Mouse (Mus musculus) midbrain, embryonic 15.5 days (tissue): ENCODE data around the gene Htr2a. TPM values are rescaled to one million over a fixed set of nuclear protein-coding genes. Genes with fewer than 3 reads are reported as not detected.
A peak's percentile ranks its signal among the peaks of the same experiment; 100 is the strongest.

Source experiments
- ATAC-seq: fragments of 200-750 bp; cut with Nextera tagmentation; replicated peaks from 2 replicates; pipeline ENCODE4 v1.8.0; 2017; ENCODE audit warnings: moderate TSS enrichment
- H3K27ac ChIP-seq: fragments of 300-500 bp; sonication (generic); 2 replicates; pipeline ENCODE4 v1.5.1; 2015; ENCODE audit warnings: mild to moderate bottlenecking, inconsistent platforms
- H3K27me3 ChIP-seq: fragments of 300-500 bp; sonication (generic); replicated peaks from 2 replicates; pipeline ENCODE4 v1.6.1; 2015; ENCODE audit warnings: inconsistent platforms
- H3K36me3 ChIP-seq: fragments of 300-500 bp; sonication (generic); replicated peaks from 2 replicates; pipeline ENCODE4 v1.6.1; 2015; ENCODE audit warnings: inconsistent platforms
- H3K4me1 ChIP-seq: fragments of 300-500 bp; sonication (generic); 2 replicates; pipeline ENCODE4 v1.6.1; 2015; ENCODE audit warnings: inconsistent platforms
- H3K4me2 ChIP-seq: fragments of 300-500 bp; sonication (generic); 2 replicates; pipeline ENCODE4 v1.6.1; 2015; ENCODE audit warnings: inconsistent platforms, mild to moderate bottlenecking, moderate library complexity
- H3K4me3 ChIP-seq: fragments of 300-500 bp; sonication (generic); 2 replicates; pipeline ENCODE4 v1.5.1; 2015; ENCODE audit warnings: mild to moderate bottlenecking, inconsistent platforms
- H3K9ac ChIP-seq: fragments of 300-500 bp; sonication (generic); 2 replicates; pipeline ENCODE4 v1.6.1; 2015; ENCODE audit warnings: mild to moderate bottlenecking, inconsistent platforms
- H3K9me3 ChIP-seq: fragments of 300-500 bp; sonication (generic); 2 replicates; pipeline ENCODE4 v1.6.1; 2016; ENCODE audit warnings: inconsistent platforms
- WGBS: fragments of 180-500 bp; shearing (Covaris S2); methylation state at CpG from one replicate; pipeline ENCODE4 v1.1.7; 2015; ENCODE audit warnings: mixed read lengths; 5-methylcytosine and 5-hydroxymethylcytosine counted together
- polyA plus RNA-seq: library from polyadenylated mRNA; unstranded; fragments of >200 nt; fragmentation: Nextera tagmentation; extraction: Ambion mirVana; gene quantifications from 2 replicates; pipeline ENCODE4 v1.2.1, GENCODE M21; 2015

The Htr2a gene
- polyA plus RNA-seq, 1 experiment from 2014 or later, result 2.5 TPM

DNA sequence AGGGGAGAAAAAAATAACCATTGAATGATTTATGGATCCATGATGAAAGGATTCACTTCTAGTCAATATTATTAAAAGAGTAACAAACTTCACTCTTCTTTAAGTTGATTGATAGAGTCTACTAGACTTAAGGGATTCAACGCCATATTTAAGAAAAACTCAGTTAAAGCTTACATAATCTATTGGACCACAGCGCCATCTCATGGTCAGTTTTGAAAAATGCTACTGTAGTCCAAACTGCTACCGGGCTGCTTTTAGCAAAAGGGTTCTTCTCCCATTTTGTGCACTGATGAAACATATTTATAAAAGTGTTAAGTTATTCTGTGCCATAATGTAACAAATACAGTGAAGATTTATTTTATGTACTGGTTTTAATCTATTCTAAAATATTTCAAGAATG lies 68.4 kb downstream of the Htr2a start:
- no peak overlapping the region for H3K4me3 ChIP-seq
- no peak overlapping the region for H3K9ac ChIP-seq
- H3K9me3 ChIP-seq, result no peaks in the 10 kb centered on the region
- 0 out of 2 replicates have a peak, but pooled peaks have one; percentile 33 for ATAC-seq
- no peaks in the 10 kb centered on the region for H3K4me1 ChIP-seq
- H3K4me2 ChIP-seq, result no peak overlapping the region
- H3K36me3 ChIP-seq, result no peaks in the 10 kb centered on the region
- no peaks in the 10 kb centered on the region for H3K27me3 ChIP-seq
- no peak overlapping the region for H3K27ac ChIP-seq
- 25% methylated on average over 3 of the region's 3 CpGs for WGBS

DNA sequence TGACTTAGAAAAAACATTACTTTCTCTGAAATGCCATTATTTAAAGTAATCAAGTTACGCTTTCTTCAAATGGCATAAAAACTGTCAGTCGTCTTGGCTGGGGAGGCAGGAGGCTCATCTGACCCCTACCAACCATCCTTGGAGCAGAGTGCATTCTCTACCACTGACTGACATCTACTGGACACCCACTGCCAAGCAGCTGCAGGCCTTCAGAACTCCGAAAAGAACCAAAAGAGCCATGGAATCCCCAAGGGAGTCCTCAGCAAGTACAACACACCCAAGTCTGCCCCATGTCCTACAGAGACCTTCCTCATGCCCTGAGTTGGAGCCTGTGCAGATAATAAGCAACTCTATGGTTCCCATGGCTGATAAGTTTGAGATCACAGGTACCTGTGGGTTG lies 82.9 kb downstream of the Htr2a start:
- H3K4me1 ChIP-seq, result no peaks in the 10 kb centered on the region
- no peak overlapping the region for H3K4me3 ChIP-seq
- ATAC-seq, result no peak
- H3K36me3 ChIP-seq, result no peaks in the 10 kb centered on the region
- no peak overlapping the region for H3K4me2 ChIP-seq
- H3K9ac ChIP-seq, result no peak overlapping the region
- no peaks in the 10 kb centered on the region for H3K9me3 ChIP-seq
- 80% methylated on average over 3 of the region's 3 CpGs for whole genome bisulfite sequencing
- H3K27ac ChIP-seq, result no peak overlapping the region
- H3K27me3 ChIP-seq, result no peaks in the 10 kb centered on the region

DNA sequence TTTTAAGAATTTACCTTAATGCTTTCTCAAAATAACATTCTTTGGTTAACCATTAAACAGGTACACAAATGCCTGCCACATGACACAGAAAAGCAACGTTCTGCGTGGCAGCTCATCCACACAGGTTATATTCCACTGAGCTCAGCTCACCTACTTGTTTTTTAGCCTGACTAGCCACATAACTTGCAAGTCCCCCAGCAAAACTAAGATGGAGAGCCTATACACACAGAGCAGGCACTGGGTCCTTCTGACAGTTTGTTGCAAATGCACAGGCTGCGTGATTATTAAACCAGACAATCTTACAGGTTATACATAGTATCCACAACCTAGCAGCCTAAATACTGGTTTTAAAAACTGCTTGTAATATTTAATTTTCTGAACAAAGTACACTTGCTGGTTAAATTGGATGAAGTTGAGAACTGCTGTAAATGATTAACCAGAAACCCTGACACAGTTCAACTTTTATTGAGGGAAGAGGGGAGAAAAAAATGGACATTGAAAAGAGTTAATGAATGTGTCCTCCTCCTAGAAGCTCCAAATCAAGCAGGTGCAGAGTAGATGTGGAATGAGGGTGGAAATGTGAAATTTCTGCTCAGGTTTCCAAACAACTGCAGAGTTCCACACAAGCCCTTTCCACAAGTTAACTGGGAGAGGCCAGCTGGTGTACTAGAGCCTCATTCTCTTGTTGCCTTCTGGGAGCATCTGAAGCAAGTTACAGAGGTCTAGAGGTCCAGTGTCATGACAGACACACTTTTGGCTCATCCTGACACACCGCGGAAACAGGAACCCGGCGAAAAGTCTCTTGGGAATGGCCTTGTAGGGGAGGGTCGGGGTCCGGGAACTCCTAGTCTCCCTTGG lies 90.8 kb downstream of the Htr2a start:
- 0 out of 2 replicates have a peak overlapping the region, but pooled peaks have one; percentile 63 for H3K27ac ChIP-seq
- peak overlapping the region; percentile 94 for H3K4me2 ChIP-seq
- H3K9me3 ChIP-seq, result no peaks in the 10 kb centered on the region
- WGBS, result 31% methylated on average over 9 of the region's 9 CpGs
- peaks cover 11% of the 10 kb centered on the region for H3K4me1 ChIP-seq
- H3K4me3 ChIP-seq, result peak overlapping the region; percentile 94
- H3K27me3 ChIP-seq, result no peaks in the 10 kb centered on the region
- peak overlapping the region; percentile 86; the same call in 1 of the 2 replicates for H3K9ac ChIP-seq
- ATAC-seq, result no peak
- no peaks in the 10 kb centered on the region for H3K36me3 ChIP-seq

DNA sequence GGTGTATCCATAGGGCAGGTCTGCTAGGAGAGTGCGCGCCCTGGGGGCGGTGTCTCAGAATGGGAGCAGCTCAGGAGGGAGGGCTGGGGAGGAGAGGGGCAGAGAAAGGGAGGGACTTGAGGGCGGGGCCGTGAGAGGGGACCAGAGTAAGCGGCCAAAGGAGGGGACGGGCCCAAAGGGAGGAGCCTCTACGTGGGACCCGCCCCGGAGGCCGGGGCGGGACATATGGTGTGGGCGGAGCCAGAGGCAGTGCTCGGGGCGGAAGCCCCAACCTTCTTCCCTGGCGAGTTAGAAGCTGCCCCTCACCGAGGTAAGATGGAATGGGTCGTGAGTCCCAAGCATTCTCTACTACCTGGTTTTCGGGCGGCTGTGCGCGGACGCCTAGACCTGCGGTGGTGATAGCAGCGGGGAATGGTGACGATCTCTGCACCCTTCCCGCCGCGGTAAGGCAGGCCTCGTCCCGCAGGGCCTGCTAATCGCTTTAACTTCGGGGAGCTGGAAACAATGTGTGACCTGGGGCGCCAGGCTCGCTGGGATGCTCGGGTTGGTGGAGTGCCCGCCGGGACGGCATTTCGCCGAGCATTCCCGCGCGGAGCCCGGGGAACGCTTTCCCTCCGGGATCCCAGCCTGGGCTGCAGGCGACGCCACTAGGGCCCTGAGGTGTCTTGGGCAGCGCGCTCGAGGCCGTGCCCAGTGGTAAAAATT lies 91.6 kb downstream of the Htr2a start, which contains the start of gene Esd:
Gene Esd, plus strand, starts transcription at position 219 of the 705 bp plus-strand sequence.
- peaks cover 11% of the 10 kb centered on the region for H3K4me1 ChIP-seq
- H3K27ac ChIP-seq, result peak within 1 kb of the TSS; percentile 63
- H3K36me3 ChIP-seq, result peaks cover 6% of the 10 kb centered on the region; the same call in 1 of the 2 replicates
- H3K9me3 ChIP-seq, result no peaks in the 10 kb centered on the region
- no peaks in the 10 kb centered on the region for H3K27me3 ChIP-seq
- peak; percentile 98 for ATAC-seq
- peak within 1 kb of the TSS; percentile 86 for H3K9ac ChIP-seq
- WGBS, result under 1% methylated on average over 53 of the region's 53 CpGs
- peak within 1 kb of the TSS; percentile 94 for H3K4me2 ChIP-seq
- peak within 1 kb of the TSS; percentile 94 for H3K4me3 ChIP-seq

DNA sequence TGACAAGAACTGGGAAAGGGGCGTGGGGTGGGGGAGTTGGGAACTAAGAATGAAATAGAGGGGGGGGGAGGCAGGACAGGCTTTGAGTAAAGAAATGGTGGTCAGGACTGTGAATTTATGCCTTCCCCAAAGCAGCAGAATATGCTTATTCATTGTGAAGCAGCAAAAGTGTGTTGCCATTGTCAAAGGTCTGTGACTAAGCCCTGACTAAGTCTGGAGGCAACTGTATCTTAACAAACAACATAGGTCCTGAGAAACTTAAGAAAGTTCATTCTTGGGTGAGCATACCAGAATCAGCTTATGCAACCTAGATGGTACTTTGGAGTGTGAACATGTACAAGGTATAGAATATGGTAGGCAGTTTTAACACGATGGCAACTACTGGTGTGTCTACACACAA lies 92.8 kb downstream of the Htr2a start:
- Histone ChIP-seq H3K4me3 (peak overlapping the region; percentile 94), H3K36me3 (peaks cover 6% of the 10 kb centered on the region; the same call in 1 of the 2 replicates), H3K27me3 (no peaks in the 10 kb centered on the region), H3K9me3 (no peaks in the 10 kb centered on the region), H3K4me1 (peaks cover 11% of the 10 kb centered on the region), H3K4me2 (peak overlapping the region; percentile 94), H3K9ac (no peak overlapping the region), H3K27ac (no peak overlapping the region)
- WGBS, result 51% methylated on average over 2 of the region's 2 CpGs
- ATAC-seq, result no peak

DNA sequence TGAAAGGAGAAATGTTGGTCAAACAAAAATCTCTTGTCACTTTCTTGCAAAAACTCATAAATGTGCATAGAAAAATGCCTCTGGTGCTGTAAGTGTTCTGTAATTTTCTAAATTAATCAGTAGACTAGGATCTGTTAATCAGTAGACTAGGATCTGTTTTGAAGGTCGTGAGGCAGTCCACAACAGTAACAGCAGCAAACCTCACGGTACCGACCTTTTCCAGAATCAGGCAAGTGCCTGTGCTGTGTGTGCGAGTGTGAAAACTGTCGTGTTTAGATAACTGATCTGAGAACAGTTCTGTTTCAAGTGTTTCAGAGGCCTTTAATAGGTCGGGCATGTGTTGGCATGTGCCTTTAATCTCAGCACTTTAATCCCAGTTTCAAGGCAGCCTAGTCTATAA lies 94.8 kb downstream of the Htr2a start:
- Histone ChIP-seq H3K4me3 (no peak overlapping the region), H3K9me3 (no peaks in the 10 kb centered on the region), H3K4me1 (peaks cover 11% of the 10 kb centered on the region), H3K36me3 (peaks cover 22% of the 10 kb centered on the region; the same call in 1 of the 2 replicates), H3K27me3 (no peaks in the 10 kb centered on the region), H3K9ac (no peak overlapping the region), H3K4me2 (no peak overlapping the region), H3K27ac (no peak overlapping the region)
- WGBS, result 89% methylated on average over 6 of the region's 6 CpGs
- no peak for ATAC-seq

DNA sequence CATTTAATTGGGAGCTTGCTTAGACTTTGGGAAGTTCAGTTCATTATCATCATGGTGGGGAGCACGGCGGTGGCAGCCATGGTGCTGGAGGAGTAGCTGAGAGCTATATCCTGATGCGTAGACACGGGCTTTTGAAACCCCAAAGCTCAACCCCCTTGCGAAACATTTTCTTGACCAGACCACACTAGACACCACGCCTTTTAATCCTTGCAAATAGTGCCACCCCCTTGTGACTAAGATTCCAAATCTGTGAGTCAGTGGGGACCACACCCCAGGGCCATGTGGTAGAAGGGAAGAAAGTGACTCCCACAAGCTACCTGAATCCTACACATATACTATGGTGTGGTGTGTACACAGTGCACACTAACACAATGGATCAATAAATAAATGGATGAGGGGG lies 96.2 kb downstream of the Htr2a start:
- H3K4me3 ChIP-seq, result no peak overlapping the region
- peaks cover 11% of the 10 kb centered on the region for H3K4me1 ChIP-seq
- H3K9ac ChIP-seq, result no peak overlapping the region
- no peak overlapping the region for H3K4me2 ChIP-seq
- H3K27ac ChIP-seq, result no peak overlapping the region
- 96% methylated on average over 6 of the region's 6 CpGs for WGBS
- ATAC-seq, result no peak
- no peaks in the 10 kb centered on the region for H3K9me3 ChIP-seq
- peaks cover 31% of the 10 kb centered on the region; the same call in 1 of the 2 replicates for H3K36me3 ChIP-seq
- H3K27me3 ChIP-seq, result no peaks in the 10 kb centered on the region

Other genes with a start within 250 kb of the Htr2a start
- 198 and 201 TPM in 2 replicates for gene Esd, start 91.5 kb downstream of the Htr2a start, polyA plus RNA-seq